Mouse (Mus musculus): ENCODE data around the gene Rtl8b. TPM values are rescaled to one million over a fixed set of nuclear protein-coding genes. Genes with fewer than 3 reads are reported as not detected.
"Not testable (repeated sequence)": the region's sequence is repeated elsewhere in the genome, so short reads cannot be mapped to it uniquely, and the experiment has no call there.

The Rtl8b gene
- polyA plus RNA-seq, 1 experiment from 2014 or later, result 48.2 TPM

- not testable (repeated sequence) for H3K27me3 ChIP-seq; H3K4me1 ChIP-seq (replicated peaks); H3K9ac ChIP-seq (replicated peaks); H3K36me3 ChIP-seq; H3K9me3 ChIP-seq
- 25% methylated on average over 3 of the region's 4 CpGs for WGBS
- Histone ChIP-seq H3K4me2 (peak overlapping the region; percentile 42), H3K4me3 (replicated peaks) (peak overlapping the region; percentile 32), H3K27ac (0 out of 2 replicates have a peak overlapping the region, but pooled peaks have one; percentile 35)
- ATAC-seq (ENCODE audit: insufficient number of reproducible peaks, insufficient read depth, low FRiP score, low TSS enrichment, low read depth), result peak; percentile 45; the same call in 1 of the 2 replicates
These were observed 488 bp upstream of the Rtl8b start for GRCm38 (mm10) chrX:53670696-53671095.

GRCm38 (mm10) chrX:53669557-53670270 lies 494 bp downstream of the Rtl8b start:
- H3K9ac ChIP-seq (replicated peaks), result not testable (repeated sequence)
- ATAC-seq (ENCODE audit: insufficient number of reproducible peaks, insufficient read depth, low FRiP score, low TSS enrichment, low read depth), result peak; percentile 48

GRCm38 (mm10) chrX:53652917-53653316 lies 17.3 kb downstream of the Rtl8b start:
- not testable (repeated sequence) for H3K27ac ChIP-seq; ATAC-seq (ENCODE audit: insufficient number of reproducible peaks, insufficient read depth, low FRiP score, low TSS enrichment, low read depth); H3K9me3 ChIP-seq; H3K4me3 ChIP-seq (replicated peaks); H3K36me3 ChIP-seq; H3K9ac ChIP-seq (replicated peaks); H3K4me1 ChIP-seq (replicated peaks); H3K4me2 ChIP-seq; H3K27me3 ChIP-seq
- WGBS, result 63% methylated on average over 4 of the region's 4 CpGs

More at GRCm38 (mm10) chrX:53669557-53670270, 494 bp downstream of the Rtl8b start:
- Histone ChIP-seq H3K4me3 (replicated peaks) (peak overlapping the region; percentile 32), H3K4me2 (peak overlapping the region; percentile 39; the same call in 1 of the 2 replicates)
- not testable (repeated sequence) for H3K9me3 ChIP-seq; H3K4me1 ChIP-seq (replicated peaks); H3K36me3 ChIP-seq; H3K27ac ChIP-seq; H3K27me3 ChIP-seq
- WGBS, result no CpG with 5 or more reads among the region's 36 CpGs

GRCm38 (mm10) chrX:53645885-53646284 lies 24.3 kb downstream of the Rtl8b start:
- Histone ChIP-seq H3K27ac (no peak overlapping the region), H3K4me2 (no peak overlapping the region), H3K9ac (replicated peaks) (no peak overlapping the region), H3K9me3 (no peaks in the 10 kb centered on the region), H3K4me3 (replicated peaks) (no peak overlapping the region), H3K36me3 (no peaks in the 10 kb centered on the region), H3K27me3 (no peaks in the 10 kb centered on the region), H3K4me1 (replicated peaks) (no peaks in the 10 kb centered on the region)
- no peak for ATAC-seq (ENCODE audit: insufficient number of reproducible peaks, insufficient read depth, low FRiP score, low TSS enrichment, low read depth)
- WGBS, result 81% methylated on average over 6 of the region's 6 CpGs

GRCm38 (mm10) chrX:53642980-53643961 lies 26.9 kb downstream of the Rtl8b start, which contains the start of gene Rtl8a:
TSS of gene Rtl8a (minus strand) at chrX:53643682.
- H3K9me3 ChIP-seq; H3K27me3 ChIP-seq; H3K9ac ChIP-seq (replicated peaks); H3K36me3 ChIP-seq; H3K4me1 ChIP-seq (replicated peaks): not testable (repeated sequence)
- 18% methylated on average over 11 of the region's 50 CpGs for WGBS
- ATAC-seq (ENCODE audit: insufficient number of reproducible peaks, insufficient read depth, low FRiP score, low TSS enrichment, low read depth), result peak; percentile 91
- Histone ChIP-seq H3K27ac (0 out of 2 replicates have a peak within 1 kb of the TSS, but pooled peaks have one; percentile 45), H3K4me3 (replicated peaks) (peak within 1 kb of the TSS; percentile 34), H3K4me2 (peak within 1 kb of the TSS; percentile 46)

- H3K4me1 ChIP-seq (replicated peaks); H3K27me3 ChIP-seq; ATAC-seq (ENCODE audit: insufficient number of reproducible peaks, insufficient read depth, low FRiP score, low TSS enrichment, low read depth); H3K9ac ChIP-seq (replicated peaks); H3K36me3 ChIP-seq; H3K9me3 ChIP-seq; H3K27ac ChIP-seq: not testable (repeated sequence)
- Histone ChIP-seq H3K4me2 (peak overlapping the region; percentile 42), H3K4me3 (replicated peaks) (0 out of 2 replicates have a peak overlapping the region, but pooled peaks have one; percentile 16)
- 57% methylated on average over 4 of the region's 4 CpGs for WGBS
These were observed 27.6 kb downstream of the Rtl8b start for GRCm38 (mm10) chrX:53642604-53642979.

GRCm38 (mm10) chrX:53638107-53638506 lies 32.1 kb downstream of the Rtl8b start:
- 75% methylated on average over 3 of the region's 3 CpGs for WGBS
- not testable (repeated sequence) for H3K27ac ChIP-seq; ATAC-seq (ENCODE audit: insufficient number of reproducible peaks, insufficient read depth, low FRiP score, low TSS enrichment, low read depth); H3K27me3 ChIP-seq; H3K4me3 ChIP-seq (replicated peaks); H3K9me3 ChIP-seq; H3K36me3 ChIP-seq; H3K9ac ChIP-seq (replicated peaks); H3K4me1 ChIP-seq (replicated peaks); H3K4me2 ChIP-seq

Other genes with a start within 250 kb of the Rtl8b start
- gene Etd, start 235.5 kb downstream of the Rtl8b start, polyA plus RNA-seq (2016; fragmentation: Nextera tagmentation; extraction: Ambion mirVana), result not detected in 2 replicates
- 31.6 and 31.9 TPM in 2 replicates for gene Rtl8c, start 62.4 kb downstream of the Rtl8b start, polyA plus RNA-seq (2016; fragmentation: Nextera tagmentation; extraction: Ambion mirVana)
- gene Gm14597, start 61.4 kb downstream of the Rtl8b start, polyA plus RNA-seq (2016; fragmentation: Nextera tagmentation; extraction: Ambion mirVana), result not detected in 2 replicates
- 51.2 and 53.2 TPM in 2 replicates for gene Rtl8a, start 26.7 kb downstream of the Rtl8b start, polyA plus RNA-seq (2016; fragmentation: Nextera tagmentation; extraction: Ambion mirVana)
- 0.35 and 0.56 TPM in 2 replicates for gene 4930502E18Rik, start 54.4 kb upstream of the Rtl8b start, polyA plus RNA-seq (2016; fragmentation: Nextera tagmentation; extraction: Ambion mirVana)
- gene 1700013H16Rik, start 87.4 kb upstream of the Rtl8b start, polyA plus RNA-seq (2016; fragmentation: Nextera tagmentation; extraction: Ambion mirVana), result not detected in 2 replicates
- gene Zfp36l3, start 106.0 kb upstream of the Rtl8b start, polyA plus RNA-seq (2016; fragmentation: Nextera tagmentation; extraction: Ambion mirVana), result not detected in 2 replicates
- gene Xlr, start 127.3 kb upstream of the Rtl8b start, polyA plus RNA-seq (2016; fragmentation: Nextera tagmentation; extraction: Ambion mirVana), result 0.50 and 0.72 TPM in 2 replicates

Measured in limb, embryonic 12.5 days (tissue).